8 mouse cellular contexts compared by ENCODE assay signal in the genomic region with DNA sequence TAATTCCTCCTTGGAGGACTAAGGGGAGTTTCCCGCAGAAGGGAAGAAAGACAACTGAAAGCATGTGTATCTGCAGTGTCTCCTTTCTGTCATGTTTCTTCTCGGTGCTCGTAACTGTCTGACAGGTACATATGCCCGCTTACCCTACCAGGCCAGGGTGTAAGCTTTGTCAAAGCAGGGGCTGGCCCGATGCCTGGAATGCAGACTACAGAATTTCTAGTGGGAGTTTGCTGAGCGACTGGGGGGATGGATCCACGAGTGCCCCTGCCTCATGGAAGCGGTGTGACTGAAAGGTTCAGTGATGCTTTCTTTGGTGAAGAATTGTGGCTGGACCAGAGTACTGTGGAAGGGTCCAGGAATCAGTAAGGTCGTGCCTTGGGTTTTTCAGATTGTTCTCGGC. TPM values are rescaled to one million over a fixed set of nuclear protein-coding genes. Genes with fewer than 3 reads are reported as not detected.
DNase-seq lines count a peak whose midpoint lies in the region; ATAC-seq and TF ChIP-seq lines count a peak whose summit lies in the region.

No protein-coding gene starts in this region.

- no peak for TF ChIP-seq CTCF in testis, adult 2 months (IDR thresholded peaks at IDR 0.05; ENCODE audit: control insufficient read depth, insufficient read depth, insufficient replicate concordance, low read depth, low read length)

- ATAC-seq in erythroblast, adult 5-6 weeks (replicated peaks; ENCODE audit: low FRiP score, poor library complexity, severe bottlenecking), result no peak
- no peak for ATAC-seq in liver, embryonic 12.5 days
- no peak for ATAC-seq in CD4-positive, CD25-positive, alpha-beta regulatory T cell, adult 4 months

- peaks cover 13% of the 10 kb centered on the region for H3K27me3 ChIP-seq in erythroblast, embryonic 14.5 days (ENCODE audit: control insufficient read depth)
- H3K27me3 ChIP-seq in testis, adult 2 months (ENCODE audit: control insufficient read depth, insufficient read depth, low read length), result no peaks in the 10 kb centered on the region
- peaks cover 13% of the 10 kb centered on the region; the same call in 1 of the 2 replicates for H3K27me3 ChIP-seq in liver, embryonic 12.5 days (replicated peaks)

- peak overlapping the region; percentile 91 for H3K9ac ChIP-seq in liver, embryonic 12.5 days

- 80% methylated on average over 10 of the region's 10 CpGs for WGBS in liver, embryonic 12.5 days (ENCODE audit: insufficient replicate concordance)

- H3K36me3 ChIP-seq in erythroblast, embryonic 14.5 days (ENCODE audit: control insufficient read depth), result peaks cover 38% of the 10 kb centered on the region
- H3K36me3 ChIP-seq in testis, adult 2 months (ENCODE audit: control insufficient read depth, insufficient read depth, low read length), result peaks cover 9% of the 10 kb centered on the region
- H3K36me3 ChIP-seq in liver, embryonic 12.5 days, result peaks cover 32% of the 10 kb centered on the region

- DNase-seq in testis, postnatal 14 days (ENCODE audit: low spot score), result no peak
- no peak for DNase-seq in spleen, adult 12 weeks (ENCODE audit: low spot score)
- DNase-seq in thymus, postnatal 10 days (ENCODE audit: low spot score in 2 of 2), result no peak

- peak overlapping the region; percentile 87 for H3K4me3 ChIP-seq in erythroblast, embryonic 14.5 days (replicated peaks)
- peak overlapping the region; percentile 98 for H3K4me3 ChIP-seq in testis, adult 2 months (ENCODE audit: control insufficient read depth, low read depth, low read length)
- peak overlapping the region; percentile 96 for H3K4me3 ChIP-seq in liver, embryonic 12.5 days

- peak overlapping the region; percentile 9; the same call in 1 of the 2 replicates for H3K27ac ChIP-seq in testis, adult 2 months (ENCODE audit: control insufficient read depth, insufficient read depth, low read depth, low read length)
- no peak overlapping the region for H3K27ac ChIP-seq in liver, embryonic 12.5 days

- H3K4me1 ChIP-seq in erythroblast, embryonic 14.5 days (ENCODE audit: control insufficient read depth), result peaks cover 60% of the 10 kb centered on the region
- peaks cover 2% of the 10 kb centered on the region; the same call in 1 of the 2 replicates for H3K4me1 ChIP-seq in testis, adult 2 months (ENCODE audit: control insufficient read depth, insufficient read depth, low read length)
- peaks cover 59% of the 10 kb centered on the region for H3K4me1 ChIP-seq in liver, embryonic 12.5 days

- no peak for TF ChIP-seq POLR2A in testis, adult 2 months (IDR thresholded peaks at IDR 0.05; ENCODE audit: control insufficient read depth, low read depth, low read length)

- no peaks in the 10 kb centered on the region for H3K9me3 ChIP-seq in erythroblast, embryonic 14.5 days (ENCODE audit: control insufficient read depth, low read length)
- no peaks in the 10 kb centered on the region for H3K9me3 ChIP-seq in liver, embryonic 12.5 days (replicated peaks)

- peak overlapping the region; percentile 82 for H3K4me2 ChIP-seq in liver, embryonic 12.5 days

RNA-seq across cellular contexts. Expression of a gene that starts 1.4 kb away (rescaled TPM):
- polyA plus RNA-seq in erythroblast, embryonic 14.5 days (2012), result 0.13 and 0.22 TPM in 2 replicates
- 11.7 and 32.0 TPM in 2 replicates for total RNA-seq in erythroblast, adult 5-6 weeks (2015; ENCODE audit: low replicate concordance)
- 16.2 and 17.3 TPM in 2 replicates for total RNA-seq in erythroblast, adult 5-6 weeks (2017; ENCODE audit: low replicate concordance)
- 88.4 and 92.0 TPM in 2 replicates for polyA plus RNA-seq in testis, adult 2 months (2012; rRNA removed)
- 27.4 and 27.7 TPM in 2 replicates for polyA plus RNA-seq in liver, embryonic 12.5 days (2016; fragmentation: Nextera tagmentation; extraction: Ambion mirVana)
- 10 to 100 TPM; 33.7 to 44.4 TPM for polyA plus RNA-seq in CD4-positive, CD25-positive, alpha-beta regulatory T cell, adult 4 months (2017; shearing (Covaris generic))

RNA-seq across cellular contexts. Expression of a gene that starts 5.9 kb away (rescaled TPM):
- polyA plus RNA-seq in erythroblast, embryonic 14.5 days (2012), result 0.83 and 1.0 TPM in 2 replicates
- 22.8 and 44.6 TPM in 2 replicates for total RNA-seq in erythroblast, adult 5-6 weeks (2015; ENCODE audit: low replicate concordance)
- total RNA-seq in erythroblast, adult 5-6 weeks (2017; ENCODE audit: low replicate concordance), result 14.5 and 16.8 TPM in 2 replicates
- 8.9 and 9.0 TPM in 2 replicates for polyA plus RNA-seq in testis, adult 2 months (2012; rRNA removed)
- polyA plus RNA-seq in liver, embryonic 12.5 days (2016; fragmentation: Nextera tagmentation; extraction: Ambion mirVana), result 41.9 and 42.5 TPM in 2 replicates
- polyA plus RNA-seq in CD4-positive, CD25-positive, alpha-beta regulatory T cell, adult 4 months (2017; shearing (Covaris generic)), result 100 to 1,000 TPM in 1 of 2 experiments, 10 to 100 TPM in 1; 92.6 to 102 TPM

Comparison
In these comparisons a context has a peak if more than half of its experiments do, and no peak if none do; other contexts are left out.
1. RNA of a gene that starts 1.4 kb away (polyA plus RNA-seq): 88.4 to 92.0 TPM in testis, adult 2 months, 33.7 to 44.4 TPM in CD4-positive, CD25-positive, alpha-beta regulatory T cell, adult 4 months and 27.4 to 27.7 TPM in liver, embryonic 12.5 days; 0.13 to 0.22 TPM in erythroblast, embryonic 14.5 days; every median in the first group is over 10 times any median in the second.
2. Peak in every context shown above with its lines, with median percentiles within 50 percentile points of each other: H3K4me3 ChIP-seq.